Mouse (Mus musculus) myocyte (in vitro differentiated cells): ENCODE measurements around the gene Neurl2.
A peak's percentile ranks its signal among the peaks of the same experiment; 100 is the strongest.

Experiments
- MYOG ChIP-seq, 3 experiments: IDR thresholded peaks; one replicate each; pipeline ENCODE4 v1.6.1; 2011; ENCODE audit warnings: control low read depth in 2 of 3, low read depth in 2 of 3, mild to moderate bottlenecking in 2 of 3; ENCODE audit not compliant: insufficient read length in 2 of 3, control insufficient read depth in 1 of 3, insufficient read depth in 1 of 3
- POLR2A ChIP-seq: IDR thresholded peaks from one replicate; pipeline ENCODE4 v1.6.1; 2011; ENCODE audit warnings: low read depth, mild to moderate bottlenecking, control low read depth, moderate library complexity; ENCODE audit not compliant: insufficient read length
- REST ChIP-seq: IDR thresholded peaks from one replicate; pipeline ENCODE4 v1.6.1; 2011; ENCODE audit warnings: mild to moderate bottlenecking, control low read depth, moderate library complexity; ENCODE audit not compliant: insufficient read depth, insufficient read length
- TCF12 ChIP-seq: IDR thresholded peaks from one replicate; pipeline ENCODE4 v1.6.1; 2011; ENCODE audit warnings: mild to moderate bottlenecking, control low read depth; ENCODE audit not compliant: poor library complexity, insufficient read depth, severe bottlenecking

DNA sequence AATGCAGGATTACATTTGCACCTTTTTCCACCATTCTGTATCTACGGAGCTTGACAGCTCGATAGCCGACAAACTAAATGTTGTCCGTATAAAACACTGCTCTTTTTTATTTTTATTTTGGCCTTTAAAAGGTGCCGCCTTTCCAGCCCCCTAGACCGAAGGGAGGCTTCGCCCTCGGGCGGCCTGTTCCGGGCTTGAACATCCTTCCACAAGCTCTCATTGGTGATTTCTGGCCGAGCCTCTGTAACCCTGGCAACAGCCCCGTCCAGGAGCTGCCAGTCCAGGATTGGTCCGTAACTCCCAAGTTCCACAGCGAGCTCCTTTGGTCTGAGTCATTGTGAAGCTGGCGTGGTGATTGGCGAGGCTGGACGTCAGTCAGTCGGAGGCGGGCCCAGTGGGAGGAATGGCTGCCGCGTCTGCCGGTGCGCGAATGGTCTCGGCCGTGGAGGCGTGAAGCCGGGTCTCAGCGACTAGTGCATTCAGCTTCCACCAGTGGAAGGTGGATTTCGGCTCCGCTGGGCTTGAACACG is 10.6 kb downstream of the Neurl2 start, which contains the start of gene Zswim1:
- TF ChIP-seq POLR2A, result peak; percentile 97
- TF ChIP-seq TCF12, result no peak
- TF ChIP-seq REST, result no peak
- no peak for TF ChIP-seq MYOG (IDR thresholded peaks at IDR 0.05; ENCODE audit: control insufficient read depth in 1 of 3, insufficient read depth in 1 of 3, insufficient read length in 2 of 3, low read depth in 2 of 3)
